In the genomic region with DNA sequence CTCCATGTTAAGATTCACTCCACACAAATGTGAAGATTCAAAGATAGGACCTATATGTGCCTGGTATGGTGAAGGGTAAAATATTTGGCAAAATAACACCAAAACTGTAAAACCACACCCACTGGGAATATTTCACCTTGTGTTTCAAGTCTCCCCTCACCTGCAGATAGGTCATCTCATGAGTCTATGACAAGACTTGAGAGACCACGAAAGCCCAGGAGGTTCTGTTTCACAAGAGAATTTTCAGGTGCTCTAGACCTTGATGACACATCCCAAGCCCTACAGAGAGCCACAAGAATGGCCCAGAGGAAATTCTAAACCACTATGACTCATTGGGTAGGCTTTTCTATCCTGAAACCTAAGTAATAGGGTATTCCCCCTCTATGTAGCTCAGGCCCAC, we compare ENCODE assay signal across 14 mouse cellular contexts.
"Had no signal": no experiment of that assay in that cellular context is flagged by ENCODE, and none has a peak within 500 bp of the region (broad histone marks: within the 10 kb centered on the region; RNA-seq: fewer than 3 reads in every experiment).

No protein-coding gene starts in this region.

- H3K4me1 ChIP-seq: limb, embryonic 13.5 days had no signal

- H3K36me3 ChIP-seq: limb, embryonic 13.5 days; midbrain, embryonic 12.5 days; neural tube, embryonic 13.5 days had no signal

- H3K9me3 ChIP-seq: limb, embryonic 13.5 days; midbrain, embryonic 12.5 days; neural tube, embryonic 13.5 days had no signal

- H3K9ac ChIP-seq: limb, embryonic 13.5 days; liver, embryonic 14.5 days; midbrain, embryonic 12.5 days; neural tube, embryonic 13.5 days had no signal

- H3K4me2 ChIP-seq: limb, embryonic 13.5 days; midbrain, embryonic 12.5 days; neural tube, embryonic 13.5 days had no signal

- H3K27me3 ChIP-seq: limb, embryonic 13.5 days; midbrain, embryonic 12.5 days; neural tube, embryonic 13.5 days had no signal

- ATAC-seq: midbrain, embryonic 16.5 days had no signal

- H3K4me3 ChIP-seq: limb, embryonic 13.5 days; midbrain, embryonic 12.5 days; neural tube, embryonic 13.5 days had no signal

- DNase-seq: kidney, postnatal 36 days; layer of hippocampus, adult 9-11 months; layer of hippocampus, postnatal 36 days; lung, adult 18-20 months; retina, postnatal 1 day; right cerebral cortex, postnatal 14 days; thymus, postnatal 14 days had no signal

- H3K27ac ChIP-seq: kidney, postnatal 0 days; limb, embryonic 13.5 days; liver, embryonic 14.5 days; midbrain, embryonic 12.5 days; neural tube, embryonic 13.5 days; stomach, postnatal 0 days had no signal
